Mouse (Mus musculus): Measurements from ENCODE around the gene Ctnnal1. TPM values are rescaled to one million over a fixed set of nuclear protein-coding genes. Genes with fewer than 3 reads are reported as not detected.

Ctnnal1 gene
- 8.2 TPM for polyA plus RNA-seq (2015; fragmentation: Illumina TruSeq; extraction: RNeasy Lipid Tissue Mini Kit (QIAGEN cat#74804); ENCODE audit: insufficient read depth, low replicate concordance)

DNA sequence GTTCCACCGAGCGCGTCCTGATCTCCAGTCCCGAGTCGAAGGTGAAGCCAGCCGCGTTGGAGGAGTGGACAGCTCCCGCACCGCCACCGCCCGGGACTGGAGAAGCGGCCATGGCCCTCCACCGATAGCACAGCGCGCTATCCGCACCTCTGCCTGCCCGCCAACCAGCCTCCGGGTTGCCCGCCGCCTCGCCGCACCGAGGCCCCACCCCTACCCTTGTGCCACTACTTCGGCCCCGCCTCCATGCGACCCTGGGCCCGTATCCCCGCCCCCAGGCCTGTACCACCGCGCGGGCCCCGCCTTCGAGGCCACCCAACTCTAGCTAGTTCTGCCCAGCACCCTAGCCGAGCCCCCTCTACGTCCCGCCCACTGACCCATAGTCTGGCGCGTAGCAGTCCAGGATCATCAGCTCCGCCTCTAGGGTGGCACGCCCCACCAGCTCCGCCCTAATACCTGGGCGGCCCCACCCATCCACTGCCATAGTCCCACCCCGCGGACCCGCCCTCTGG is at the start of gene Ctnnal1:
Gene Ctnnal1, minus strand, starts transcription at position 186 of the 509 bp plus-strand sequence.

DNA sequence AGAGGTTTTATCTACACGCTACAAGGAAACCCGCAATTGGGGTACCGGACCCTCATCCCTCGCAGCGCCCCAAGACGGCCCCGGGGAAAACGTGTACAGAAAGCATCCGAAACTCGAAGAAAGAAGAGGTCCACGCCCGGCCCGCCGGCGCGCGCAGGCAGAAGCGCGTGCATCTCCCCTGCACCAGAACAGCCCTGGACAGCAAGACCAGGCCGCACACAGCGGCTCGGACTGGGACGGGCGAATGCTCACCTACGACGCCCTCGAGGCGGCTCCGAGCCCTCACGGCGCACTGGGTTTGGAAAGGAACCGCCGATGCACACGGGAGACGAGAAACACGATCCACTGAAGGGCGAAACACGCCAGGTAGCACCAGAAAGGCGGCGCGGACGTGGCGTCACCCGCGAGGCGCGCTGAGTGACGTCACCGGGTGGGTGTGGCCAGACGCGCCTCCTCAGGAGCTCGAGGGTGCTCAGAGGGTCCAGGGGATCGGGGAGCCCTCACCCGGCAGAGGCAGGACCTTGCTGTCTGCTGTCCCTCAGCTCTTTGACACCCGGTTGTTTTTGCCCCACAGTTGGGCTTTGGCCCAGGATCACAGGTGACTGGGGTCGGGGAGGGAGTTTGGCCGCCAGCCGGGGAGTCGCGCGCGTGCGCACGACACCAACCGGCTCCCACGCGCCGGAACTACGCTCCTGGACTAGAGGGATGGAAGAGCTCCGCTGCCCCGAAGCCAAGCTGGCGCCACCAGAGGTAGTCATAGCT is 62.9 kb downstream of the Ctnnal1 start, which contains the start of the genes Elp1 and Fam206a:
Gene Elp1, minus strand, starts transcription at position 425 of the 762 bp plus-strand sequence.
Gene Fam206a, plus strand, starts transcription at position 439 of the 762 bp plus-strand sequence.

Other genes with a start within 250 kb of the Ctnnal1 start
- not detected for gene Gm26657, start 125.1 kb downstream of the Ctnnal1 start, polyA plus RNA-seq (2015; fragmentation: Illumina TruSeq; extraction: RNeasy Lipid Tissue Mini Kit (QIAGEN cat#74804); ENCODE audit: insufficient read depth, low replicate concordance)
- not detected for gene Actl7b, start 123.7 kb downstream of the Ctnnal1 start, polyA plus RNA-seq (2015; fragmentation: Illumina TruSeq; extraction: RNeasy Lipid Tissue Mini Kit (QIAGEN cat#74804); ENCODE audit: insufficient read depth, low replicate concordance)
- not detected for gene Actl7a, start 121.8 kb downstream of the Ctnnal1 start, polyA plus RNA-seq (2015; fragmentation: Illumina TruSeq; extraction: RNeasy Lipid Tissue Mini Kit (QIAGEN cat#74804); ENCODE audit: insufficient read depth, low replicate concordance)
- 45.6 TPM for gene Elp1, start 62.9 kb downstream of the Ctnnal1 start, polyA plus RNA-seq (2015; fragmentation: Illumina TruSeq; extraction: RNeasy Lipid Tissue Mini Kit (QIAGEN cat#74804); ENCODE audit: insufficient read depth, low replicate concordance)
- 23.4 TPM for gene Fam206a, start 62.8 kb downstream of the Ctnnal1 start, polyA plus RNA-seq (2015; fragmentation: Illumina TruSeq; extraction: RNeasy Lipid Tissue Mini Kit (QIAGEN cat#74804); ENCODE audit: insufficient read depth, low replicate concordance)
- gene Tmem245, start 82.2 kb upstream of the Ctnnal1 start, polyA plus RNA-seq (2015; fragmentation: Illumina TruSeq; extraction: RNeasy Lipid Tissue Mini Kit (QIAGEN cat#74804); ENCODE audit: insufficient read depth, low replicate concordance): 33.3 TPM
- not detected for gene Frrs1l, start 125.2 kb upstream of the Ctnnal1 start, polyA plus RNA-seq (2015; fragmentation: Illumina TruSeq; extraction: RNeasy Lipid Tissue Mini Kit (QIAGEN cat#74804); ENCODE audit: insufficient read depth, low replicate concordance)

Measured in spleen, adult 10 weeks (tissue).